Mouse (Mus musculus) spleen, postnatal 36 days (tissue): ENCODE data around the gene 5430419D17Rik.

Experiments used
- DNase-seq, 2 experiments: peaks; one replicate each; pipeline ENCODE4 v3.0.0; 2022; ENCODE audit warnings: low spot score in 2 of 2, mixed read lengths in 1 of 2

5430419D17Rik gene

DNA sequence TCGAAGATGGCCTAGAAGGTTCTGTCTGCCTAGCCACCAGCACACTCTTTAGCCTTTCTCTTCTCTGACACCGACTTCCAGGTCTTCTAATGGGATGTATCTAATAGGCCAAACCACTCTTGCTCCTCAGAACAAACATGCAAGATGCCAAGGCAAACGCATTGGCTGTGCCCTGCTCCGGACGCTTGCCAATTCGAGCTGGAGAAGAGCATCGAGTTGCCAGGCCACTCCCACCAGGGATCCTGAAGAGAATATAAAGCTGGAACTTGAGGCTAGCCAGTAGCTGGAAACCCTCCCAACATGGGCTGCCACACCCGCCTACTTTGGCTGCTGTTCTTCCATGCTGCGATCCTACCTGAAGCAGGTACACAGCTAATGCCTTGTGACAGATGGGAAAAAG lies at the start of gene 5430419D17Rik:
Gene 5430419D17Rik (plus strand): TSS at position 282 of the 400 bp plus-strand sequence.
- DNase-seq: no peak

DNA sequence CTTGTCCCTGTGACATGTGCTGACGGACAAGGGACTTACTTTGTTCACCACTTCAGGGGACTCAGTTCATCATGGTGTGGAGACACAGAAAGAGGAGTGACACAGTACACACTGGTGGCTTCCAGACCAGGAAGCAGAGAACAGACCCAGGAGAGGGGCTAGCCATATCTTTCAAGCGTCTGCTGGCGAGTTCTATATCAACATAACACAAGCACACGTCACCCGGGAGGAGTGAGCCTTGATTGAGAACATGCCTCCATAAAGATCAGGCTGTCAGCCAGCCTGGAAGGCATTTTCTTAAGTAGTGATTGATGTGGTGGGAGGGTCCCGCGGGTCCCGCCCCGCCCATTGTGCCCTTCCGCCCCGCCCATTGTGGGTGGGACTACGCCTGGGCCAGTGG lies 44.2 kb upstream of the 5430419D17Rik start:
- no peak for DNase-seq

DNA sequence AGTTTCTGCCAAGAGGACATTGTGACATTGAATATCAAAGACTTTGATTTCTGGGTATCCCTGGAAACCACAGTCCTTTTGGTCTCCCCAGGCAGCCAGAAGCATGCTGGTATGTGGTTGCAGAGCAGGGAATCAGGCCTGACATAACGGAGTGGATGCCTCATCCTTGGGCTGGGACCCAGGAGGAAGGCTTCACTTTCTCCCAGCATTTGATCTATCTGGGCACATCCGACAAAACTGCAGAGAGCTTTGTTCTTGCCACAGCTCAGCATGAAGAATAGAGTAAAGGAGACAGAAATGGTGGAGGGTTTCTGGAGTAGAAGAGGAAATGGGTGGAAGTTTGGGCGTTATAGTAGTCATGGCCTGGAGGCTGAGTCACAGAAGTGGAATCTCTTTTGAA lies 41.0 kb upstream of the 5430419D17Rik start:
- DNase-seq: no peak

DNA sequence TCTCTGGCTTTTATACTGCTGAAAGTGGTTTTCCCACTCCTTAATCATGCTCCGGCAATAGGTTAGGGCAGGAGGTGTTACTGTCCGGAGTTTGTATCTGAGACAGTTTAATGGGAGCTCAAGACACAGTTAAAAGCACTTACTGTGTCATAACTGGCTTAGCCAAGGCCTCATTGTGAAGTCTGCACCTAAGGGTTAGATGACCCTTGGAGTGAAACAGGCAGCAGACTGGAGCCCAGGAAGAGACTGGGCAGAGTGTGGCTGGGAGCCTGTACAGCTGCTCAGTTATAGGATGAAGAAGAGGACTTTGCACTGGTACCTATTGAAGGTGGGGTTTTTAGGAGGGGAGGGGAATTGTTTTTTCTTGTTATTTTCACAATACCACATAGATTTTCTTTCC lies 28.0 kb upstream of the 5430419D17Rik start, which contains the start of gene 4933402N03Rik:
Gene 4933402N03Rik (minus strand): TSS at position 101 of the 400 bp plus-strand sequence.
- DNase-seq: no peak

DNA sequence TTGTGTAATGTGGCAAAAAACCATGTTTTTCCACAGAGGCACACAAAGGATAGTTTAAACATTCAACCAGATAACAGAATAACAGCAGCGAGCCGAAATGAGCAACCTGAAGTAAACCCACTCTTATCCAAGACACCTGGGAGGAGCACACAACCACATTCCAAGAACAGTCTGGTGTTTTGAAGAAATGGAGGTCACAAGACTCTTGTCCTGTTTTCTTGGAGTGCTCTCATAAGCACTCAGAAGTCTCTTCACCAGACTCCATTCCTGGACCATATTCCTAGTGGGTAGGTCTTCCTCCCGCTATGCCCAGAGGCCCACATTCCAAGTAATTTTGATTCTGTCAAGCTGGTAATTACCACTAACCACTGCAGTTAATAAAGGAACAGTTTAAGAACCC lies 24.0 kb upstream of the 5430419D17Rik start:
- no peak for DNase-seq

DNA sequence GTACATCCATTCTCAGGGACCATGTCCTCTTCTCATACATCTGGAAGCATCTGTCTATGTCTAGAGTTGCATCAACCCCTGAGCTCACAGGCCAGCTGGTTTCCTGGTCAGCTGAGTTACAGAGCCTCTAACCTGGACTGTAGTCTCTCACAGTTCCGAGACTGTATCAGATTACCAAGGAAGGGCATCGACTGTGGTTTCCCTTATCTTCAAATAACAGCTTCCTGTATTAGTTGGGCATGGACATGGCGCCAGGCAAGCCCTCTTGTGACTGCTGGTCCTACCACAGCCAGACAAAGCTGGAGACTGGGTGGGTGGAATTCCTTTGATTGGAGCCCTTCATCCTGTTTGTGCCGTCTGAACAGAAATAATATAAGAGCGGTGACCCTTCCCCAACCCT lies 21.2 kb upstream of the 5430419D17Rik start:
- no peak for DNase-seq

DNA sequence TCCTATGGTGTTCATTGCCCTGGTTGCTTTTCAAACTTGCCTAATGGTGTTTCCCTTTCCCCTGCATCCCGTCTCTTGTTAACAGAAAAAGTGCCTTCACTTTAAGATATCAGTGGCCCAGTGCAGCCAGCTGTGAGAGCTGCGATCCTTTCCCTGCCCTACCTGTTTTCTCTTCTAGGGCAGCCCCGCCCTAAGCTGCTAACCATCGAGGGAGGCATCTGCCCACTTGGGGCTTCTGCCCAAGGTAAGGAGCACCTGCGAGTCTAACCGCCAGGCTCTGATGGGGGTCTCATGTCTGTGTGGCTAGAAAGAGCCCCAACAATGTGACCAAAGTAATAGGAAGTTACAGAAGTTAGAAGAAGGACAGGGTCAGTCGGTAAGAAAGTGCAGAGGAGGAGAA lies 12.0 kb upstream of the 5430419D17Rik start:
- DNase-seq: no peak

DNA sequence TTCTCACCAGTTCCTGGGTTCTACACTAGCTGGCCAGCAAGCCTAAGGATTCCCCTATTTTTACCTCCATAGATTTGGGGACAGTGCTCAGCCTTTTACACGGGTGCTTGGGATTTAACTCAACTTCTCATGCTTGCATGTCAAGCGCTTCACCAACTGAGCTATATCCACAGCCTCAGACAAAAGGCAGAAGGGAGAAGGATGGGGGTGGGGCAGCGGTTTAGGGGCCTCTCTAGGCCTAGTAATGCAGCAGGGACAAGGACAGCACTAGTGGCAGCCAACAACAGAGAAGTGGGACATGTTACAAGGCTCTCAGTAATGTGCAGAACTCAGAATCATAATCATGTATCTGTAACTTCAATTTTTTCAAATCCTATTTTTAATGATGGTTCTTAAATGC lies 6.4 kb upstream of the 5430419D17Rik start:
- no peak for DNase-seq

DNA sequence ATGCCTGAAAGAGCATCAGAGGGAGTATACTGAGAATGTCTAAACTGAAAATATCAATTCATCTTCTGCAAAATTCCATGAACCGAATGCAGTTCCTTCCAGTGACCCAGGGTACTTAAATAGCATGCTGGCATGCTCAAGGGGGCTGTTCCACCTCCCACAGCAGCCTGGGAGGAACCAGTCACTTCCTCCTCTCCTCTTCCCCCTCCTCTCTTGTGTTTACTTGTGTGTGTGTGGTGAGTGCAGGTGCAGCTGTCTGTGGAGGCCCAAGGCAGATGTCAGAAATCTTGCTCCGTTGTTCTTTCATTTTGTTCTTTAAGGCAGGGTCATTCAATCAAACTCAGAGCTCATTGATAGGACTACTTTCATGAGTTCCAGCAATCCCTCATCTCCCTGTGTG lies 5.1 kb upstream of the 5430419D17Rik start:
- DNase-seq: no peak

DNA sequence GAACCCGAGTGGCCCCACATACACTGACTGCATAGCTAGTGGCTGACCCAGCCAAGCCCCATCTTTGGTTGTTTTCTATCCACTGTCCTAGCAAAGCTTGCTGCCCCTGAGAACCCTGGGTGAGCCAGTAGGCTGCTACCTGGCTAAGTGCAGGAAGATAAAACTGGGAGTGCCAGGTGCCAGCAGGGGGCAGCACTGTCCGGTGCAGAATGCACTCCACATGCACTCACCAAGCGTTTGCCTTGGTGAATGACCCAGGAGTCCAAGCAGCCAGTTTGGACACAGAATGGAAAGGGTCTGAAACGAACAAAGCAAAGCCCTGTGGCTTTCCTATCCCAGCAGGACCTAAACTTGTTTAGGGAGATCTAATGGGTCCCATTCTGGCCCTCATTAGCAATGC lies 8.5 kb downstream of the 5430419D17Rik start:
- DNase-seq: no peak

DNA sequence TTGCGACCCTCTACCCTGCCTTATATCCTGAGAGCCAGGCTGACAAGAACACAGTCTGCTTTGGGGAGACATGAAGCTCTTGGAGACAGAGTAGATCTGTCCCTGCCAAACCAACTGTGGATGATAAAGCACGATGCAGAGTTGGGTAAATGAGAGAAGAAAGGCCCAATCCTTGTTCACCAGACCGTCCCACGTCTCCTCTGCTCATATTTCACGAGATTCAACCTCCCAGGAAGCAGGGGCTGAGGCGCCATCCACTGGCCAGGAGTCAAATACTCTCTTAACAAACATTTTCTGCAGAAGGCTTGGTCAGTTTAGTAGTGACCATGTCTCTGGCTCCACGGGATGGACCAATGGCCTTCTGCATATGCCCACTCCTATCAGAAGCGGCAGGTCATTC lies 10.1 kb downstream of the 5430419D17Rik start:
- no peak for DNase-seq

DNA sequence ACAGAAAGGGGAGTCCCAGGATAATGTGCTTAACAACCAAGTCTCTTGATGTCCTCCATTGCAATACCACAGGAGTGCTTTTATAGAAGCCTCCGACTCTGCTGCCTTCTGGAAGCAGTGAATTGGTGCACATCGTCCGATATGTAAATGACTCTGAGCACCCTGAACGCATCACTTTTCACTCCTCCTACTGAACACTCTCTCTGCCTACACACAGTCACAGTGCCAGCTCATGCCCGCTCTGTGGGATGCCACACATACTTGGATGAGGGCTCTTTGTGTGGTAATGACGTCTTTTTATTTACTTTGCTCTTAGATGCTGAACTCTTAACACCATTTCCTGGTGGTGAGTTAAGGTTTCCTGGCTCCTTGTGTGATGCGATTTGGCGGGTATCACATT lies 12.8 kb downstream of the 5430419D17Rik start:
- DNase-seq: no peak

DNA sequence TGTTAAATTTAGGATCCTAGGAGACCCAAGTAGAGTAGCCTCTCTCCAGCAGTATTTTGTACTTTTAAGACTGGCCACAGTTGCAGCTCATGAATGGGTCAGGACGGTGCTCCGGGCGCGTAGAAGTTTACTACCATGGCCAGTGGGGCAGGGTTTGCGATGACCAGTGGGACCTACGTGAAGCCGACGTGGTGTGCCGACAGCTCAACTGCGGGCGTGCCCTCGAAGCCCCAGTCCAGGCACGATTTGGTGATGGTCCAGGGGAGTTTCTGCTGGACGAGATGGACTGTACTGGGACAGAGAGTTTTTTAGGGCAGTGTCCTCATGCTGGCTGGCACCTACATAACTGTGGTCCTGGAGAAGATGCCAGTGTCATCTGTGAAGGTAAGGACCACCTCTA lies 13.8 kb downstream of the 5430419D17Rik start:
- no peak for DNase-seq

DNA sequence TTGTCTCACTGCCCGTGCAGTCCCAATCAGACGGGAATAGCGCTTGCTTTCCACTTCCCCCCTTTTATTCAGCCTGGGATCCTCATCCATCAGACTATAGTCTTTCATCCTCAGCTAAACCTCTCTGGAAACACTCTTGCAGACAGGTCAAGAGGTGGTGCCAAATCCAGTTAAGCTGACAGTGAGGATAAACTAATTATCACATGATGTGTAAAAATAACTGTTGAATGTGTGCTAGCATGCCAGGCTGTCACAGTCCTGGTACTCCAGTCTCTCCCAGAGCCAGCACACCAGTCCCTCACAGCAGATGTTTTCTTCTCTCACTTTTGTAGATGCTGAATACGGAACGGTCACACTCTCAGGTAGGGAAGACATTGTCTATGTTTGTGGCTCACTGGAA lies 48.9 kb downstream of the 5430419D17Rik start:
- DNase-seq: no peak

DNA sequence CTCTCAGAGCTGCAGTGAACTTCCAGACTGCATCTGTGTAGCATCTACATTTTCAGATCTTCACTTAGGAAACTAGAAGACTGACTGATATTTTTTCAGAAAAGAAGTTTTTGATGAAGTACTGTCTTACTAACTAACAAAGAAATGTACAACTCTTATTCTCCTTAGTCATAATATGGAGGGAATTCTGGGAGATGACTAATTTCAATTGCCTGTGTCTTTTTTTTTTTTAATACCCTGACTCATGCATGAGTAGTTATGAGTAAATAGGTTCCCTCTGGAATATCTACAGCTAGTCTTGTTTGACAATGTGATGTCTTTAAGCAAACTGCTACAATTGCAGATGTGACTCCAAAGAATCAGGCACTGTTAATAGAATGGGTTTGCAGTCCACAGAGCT lies 61.9 kb downstream of the 5430419D17Rik start:
- no peak for DNase-seq

DNA sequence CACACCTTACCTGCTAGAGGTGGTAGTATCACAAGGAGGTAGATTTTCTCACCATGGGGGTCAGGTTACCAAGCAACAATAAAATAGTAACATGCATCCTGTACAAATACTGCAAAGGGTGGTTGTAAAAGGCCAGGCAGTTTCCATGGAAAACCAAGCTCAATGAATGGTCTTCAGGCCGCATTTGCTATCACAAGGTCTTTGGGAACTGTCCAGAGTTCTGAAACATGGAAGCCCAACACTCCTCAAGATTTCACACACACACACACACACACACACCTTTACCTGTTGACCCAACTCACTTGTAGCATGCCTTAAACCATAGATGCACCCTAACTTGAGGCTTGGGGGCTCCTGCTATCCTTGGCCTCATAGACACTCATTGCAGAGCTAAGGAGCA lies 70.8 kb downstream of the 5430419D17Rik start:
- DNase-seq: no peak

DNA sequence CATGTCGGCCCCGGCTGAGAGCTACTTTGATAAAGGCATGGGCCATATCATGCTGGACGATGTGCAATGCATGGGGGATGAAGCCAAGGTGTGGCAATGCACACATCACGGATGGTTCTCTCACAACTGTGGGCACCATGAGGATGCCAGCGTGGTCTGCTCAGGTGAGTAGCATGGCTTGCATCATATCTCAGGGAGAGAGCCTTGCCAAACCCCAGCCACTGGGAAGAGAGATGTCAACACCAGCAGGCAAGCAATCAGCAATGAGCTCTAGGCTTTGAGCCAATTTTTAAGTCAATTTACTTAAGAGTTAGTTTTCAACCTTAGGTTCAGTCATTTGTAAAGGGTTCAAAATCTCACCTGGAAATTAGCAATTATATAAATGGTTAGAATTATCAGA lies 82.6 kb downstream of the 5430419D17Rik start:
- DNase-seq: no peak

DNA sequence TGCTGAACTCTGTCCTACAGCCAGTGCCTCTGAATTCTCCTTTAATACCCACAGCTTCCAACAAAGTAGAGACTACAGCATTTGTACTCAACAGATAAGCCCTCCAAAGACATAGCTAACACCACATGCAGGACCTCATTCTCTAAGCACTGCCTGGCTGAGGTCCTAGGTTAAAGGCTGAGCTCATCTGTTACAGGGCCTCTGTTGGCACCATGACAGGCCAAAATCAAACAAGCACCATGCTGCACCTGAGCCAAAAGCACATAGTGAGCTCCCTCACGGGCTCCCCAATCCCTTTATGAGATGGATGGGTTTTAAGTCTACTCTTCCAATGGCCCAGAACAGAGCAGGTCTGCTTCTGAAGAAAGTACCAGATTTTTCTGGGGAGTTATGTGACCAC lies 83.1 kb downstream of the 5430419D17Rik start:
- DNase-seq: no peak

DNA sequence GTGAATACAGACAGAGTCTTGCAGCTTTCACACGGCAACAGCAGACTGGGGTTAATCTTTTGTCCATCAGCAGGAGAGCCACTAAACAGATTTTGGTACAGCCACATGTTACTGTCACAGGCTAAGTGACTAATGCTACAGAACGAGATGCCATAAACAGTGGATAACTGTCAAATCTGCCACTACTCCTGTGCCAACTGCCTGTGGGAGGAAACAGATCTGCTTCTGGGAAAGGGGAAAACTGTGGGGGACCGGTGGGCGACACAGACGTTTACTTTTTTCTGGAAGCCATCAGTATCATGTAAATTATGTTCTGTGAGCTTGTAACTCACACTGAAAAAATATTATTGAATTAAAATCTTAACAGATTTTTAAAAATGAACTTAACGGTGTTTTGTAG lies 86.7 kb downstream of the 5430419D17Rik start:
- no peak for DNase-seq

DNA sequence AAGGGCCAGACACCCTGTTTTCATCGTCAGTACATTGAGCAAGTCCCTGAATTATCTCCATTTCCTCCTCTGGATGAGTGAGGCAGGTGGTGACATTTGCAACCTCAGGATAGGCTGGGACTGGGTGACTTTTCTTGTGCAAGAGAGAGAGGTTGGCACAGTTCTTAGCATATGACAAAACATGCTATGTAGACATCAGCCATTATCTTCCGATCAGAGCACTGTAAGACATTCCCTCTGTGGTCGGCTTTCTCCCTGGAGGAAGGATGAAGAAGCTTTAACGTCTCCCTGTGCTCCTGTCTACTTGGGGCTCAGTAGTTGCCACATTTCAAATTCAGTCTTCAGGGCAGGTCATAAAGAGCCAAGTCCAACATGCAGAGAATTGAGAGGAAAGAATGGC lies 90.0 kb downstream of the 5430419D17Rik start:
- DNase-seq: no peak

DNA sequence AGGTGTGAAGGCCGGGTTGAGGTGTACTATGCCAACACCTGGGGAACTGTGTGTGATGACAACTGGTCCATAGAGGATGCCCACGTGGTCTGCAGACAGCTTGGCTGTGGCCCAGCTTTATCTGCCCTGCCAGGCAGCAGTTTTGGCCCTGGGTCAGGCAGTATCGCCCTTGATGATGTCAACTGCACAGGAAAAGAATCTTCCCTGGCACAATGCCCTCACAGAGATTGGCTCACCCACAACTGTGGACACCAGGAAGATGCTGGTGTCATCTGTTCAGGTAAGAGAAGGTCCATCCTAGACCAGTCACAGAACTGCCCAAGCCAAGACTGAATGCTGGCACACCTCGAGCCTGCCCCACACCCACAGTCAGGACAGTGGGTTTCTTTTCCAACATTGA lies 91.6 kb downstream of the 5430419D17Rik start:
- DNase-seq: no peak

DNA sequence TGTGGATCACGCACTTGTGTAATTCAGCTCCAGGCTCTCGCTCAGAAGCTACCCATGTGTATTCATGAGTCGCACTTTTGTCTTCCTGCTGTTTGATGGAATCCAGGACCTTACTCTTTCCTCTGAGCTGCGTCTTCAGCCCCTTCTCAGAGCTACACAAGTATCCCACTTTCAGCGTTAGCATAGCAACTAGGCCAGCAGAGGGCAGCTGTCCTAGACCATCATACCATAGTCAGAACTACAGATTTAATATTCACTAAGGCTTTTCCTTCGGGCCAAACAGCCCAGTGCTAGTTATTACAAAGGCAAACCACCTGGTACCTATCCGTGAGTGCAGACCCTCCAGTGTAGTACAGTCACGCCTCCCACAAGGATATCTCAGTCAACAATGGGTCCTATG lies 122.9 kb downstream of the 5430419D17Rik start:
- no peak for DNase-seq

DNA sequence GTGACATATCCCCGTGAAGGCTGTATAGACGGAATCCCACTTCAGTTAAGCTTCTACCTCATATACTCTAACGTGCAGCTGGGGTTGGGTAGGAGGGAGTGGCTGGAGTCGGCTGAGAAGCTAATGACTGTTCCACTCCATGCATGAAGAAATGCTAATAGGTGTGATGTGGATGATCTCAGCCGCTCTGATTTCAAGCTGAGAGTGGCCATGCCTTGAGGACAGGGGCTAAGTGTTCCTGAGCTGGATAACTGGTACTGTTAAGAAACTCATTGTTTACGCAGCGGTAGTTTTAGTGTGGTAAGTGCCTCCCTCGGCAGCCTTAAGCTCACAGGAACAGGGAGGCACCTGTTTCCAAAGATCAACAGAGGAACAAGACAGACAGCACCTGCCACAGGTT lies 129.1 kb downstream of the 5430419D17Rik start:
- no peak for DNase-seq

DNA sequence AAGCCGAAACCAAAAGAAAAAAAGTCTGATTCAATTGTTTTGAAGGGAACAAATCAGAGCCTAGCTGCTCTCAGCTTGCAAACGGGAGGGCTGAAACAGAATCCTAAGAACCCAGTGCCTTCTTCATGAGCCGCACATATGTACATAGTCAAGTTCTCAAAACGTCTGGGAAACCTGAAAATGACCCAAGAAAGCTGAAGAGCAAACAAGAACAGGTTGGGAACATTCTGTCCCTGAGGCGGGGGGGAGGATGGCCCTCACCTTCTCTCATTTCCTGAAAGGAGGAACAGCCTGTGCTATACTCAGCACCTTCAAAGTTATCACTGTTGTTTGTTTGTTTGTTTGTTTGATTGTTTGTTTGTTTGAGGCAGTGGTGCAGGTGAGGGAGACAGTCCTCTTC lies 132.5 kb downstream of the 5430419D17Rik start:
- no peak for DNase-seq

DNA sequence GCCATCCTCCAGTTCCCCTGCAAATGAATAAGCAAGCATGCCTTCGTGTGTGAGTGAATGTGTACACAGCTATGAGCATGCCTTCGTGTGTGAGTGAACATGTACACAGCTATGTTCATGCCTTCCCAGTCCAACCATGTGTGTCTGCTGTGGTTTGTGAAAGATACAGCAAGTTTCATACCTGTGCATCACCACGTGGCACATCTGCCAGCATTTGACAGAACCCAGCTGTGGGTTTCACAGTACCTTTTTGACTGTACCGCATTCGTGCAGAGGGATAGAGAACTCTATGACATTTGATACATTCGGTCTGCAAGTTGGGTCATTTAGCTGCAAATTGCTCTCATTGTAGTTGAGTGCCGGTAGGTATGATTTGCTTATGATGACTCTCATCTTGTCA lies 140.3 kb downstream of the 5430419D17Rik start:
- DNase-seq: no peak
